Mouse (Mus musculus): Measurements from ENCODE around the gene Serpinb1a. TPM values are rescaled to one million over a fixed set of nuclear protein-coding genes. Genes with fewer than 3 reads are reported as not detected.
A peak's percentile ranks its signal among the peaks of the same experiment; 100 is the strongest.
"Not testable (repeated sequence)": the region's sequence is repeated elsewhere in the genome, so short reads cannot be mapped to it uniquely, and the experiment has no call there.

Serpinb1a gene
- polyA plus RNA-seq (2016; fragmentation: Nextera tagmentation; extraction: Ambion mirVana) = 2.3 and 2.6 TPM in 2 replicates

GRCm38 (mm10) chr13:32850668-32851404, at the start of gene Serpinb1a:
Gene Serpinb1a, minus strand, starts transcription at chr13:32851185.
- DNase-seq (ENCODE audit: low spot score) = no peak
- H3K9me3 ChIP-seq = no peaks in the 10 kb centered on the region
- no peak within 1 kb of the TSS for H3K4me3 ChIP-seq
- H3K27me3 ChIP-seq (ENCODE audit: insufficient read depth, poor library complexity, severe bottlenecking) = no peaks in the 10 kb centered on the region
- 61% methylated on average over 10 of the region's 10 CpGs for WGBS
- H3K4me1 ChIP-seq = peaks cover 7% of the 10 kb centered on the region; the same call in 1 of the 2 replicates
- H3K27ac ChIP-seq = no peak within 1 kb of the TSS
- no peaks in the 10 kb centered on the region for H3K36me3 ChIP-seq

- Histone ChIP-seq H3K4me3 (no peak overlapping the region), H3K27me3 (ENCODE audit: insufficient read depth, poor library complexity, severe bottlenecking) (no peaks in the 10 kb centered on the region), H3K27ac (no peak overlapping the region), H3K4me1 (peaks cover 6% of the 10 kb centered on the region; the same call in 1 of the 2 replicates), H3K9me3 (no peaks in the 10 kb centered on the region), H3K36me3 (no peaks in the 10 kb centered on the region)
- DNase-seq (ENCODE audit: low spot score) = no peak
- 19% methylated on average over 2 of the region's 2 CpGs for WGBS
Measured at GRCm38 (mm10) chr13:32900639-32901038, 49.7 kb upstream of the Serpinb1a start.

GRCm38 (mm10) chr13:32899114-32899513, 48.1 kb upstream of the Serpinb1a start:
- not testable (repeated sequence) for H3K4me3 ChIP-seq; DNase-seq (ENCODE audit: low spot score); H3K4me1 ChIP-seq; H3K27me3 ChIP-seq (ENCODE audit: insufficient read depth, poor library complexity, severe bottlenecking); H3K9me3 ChIP-seq; H3K27ac ChIP-seq; H3K36me3 ChIP-seq
- WGBS = 95% methylated on average over 2 of the region's 2 CpGs

GRCm38 (mm10) chr13:32898111-32898510, 47.1 kb upstream of the Serpinb1a start, which contains the start of gene Serpinb1c:
Gene Serpinb1c, minus strand, starts transcription at chr13:32898211.
- Histone ChIP-seq H3K4me1 (no peaks in the 10 kb centered on the region), H3K9me3 (no peaks in the 10 kb centered on the region), H3K27me3 (ENCODE audit: insufficient read depth, poor library complexity, severe bottlenecking) (no peaks in the 10 kb centered on the region), H3K4me3 (no peak within 1 kb of the TSS), H3K27ac (no peak within 1 kb of the TSS), H3K36me3 (no peaks in the 10 kb centered on the region)
- DNase-seq (ENCODE audit: low spot score) = no peak
- 82% methylated on average over 2 of the region's 2 CpGs for WGBS

- Histone ChIP-seq H3K9me3 (no peaks in the 10 kb centered on the region), H3K4me3 (no peak overlapping the region), H3K27ac (no peak overlapping the region), H3K4me1 (no peaks in the 10 kb centered on the region), H3K27me3 (ENCODE audit: insufficient read depth, poor library complexity, severe bottlenecking) (no peaks in the 10 kb centered on the region), H3K36me3 (no peaks in the 10 kb centered on the region)
- 75% methylated on average over 4 of the region's 4 CpGs for WGBS
- DNase-seq (ENCODE audit: low spot score) = no peak
Measured at GRCm38 (mm10) chr13:32896931-32897330, 45.9 kb upstream of the Serpinb1a start.

- no peaks in the 10 kb centered on the region for H3K4me1 ChIP-seq
- no peaks in the 10 kb centered on the region for H3K27me3 ChIP-seq (ENCODE audit: insufficient read depth, poor library complexity, severe bottlenecking)
- H3K4me3 ChIP-seq = no peak overlapping the region
- H3K27ac ChIP-seq = no peak overlapping the region
- DNase-seq (ENCODE audit: low spot score) = no peak
- H3K9me3 ChIP-seq = no peaks in the 10 kb centered on the region
- H3K36me3 ChIP-seq = no peaks in the 10 kb centered on the region
Measured at GRCm38 (mm10) chr13:32884755-32885154, 33.8 kb upstream of the Serpinb1a start.

- DNase-seq (ENCODE audit: low spot score) = no peak
- no peaks in the 10 kb centered on the region for H3K27me3 ChIP-seq (ENCODE audit: insufficient read depth, poor library complexity, severe bottlenecking)
- no peaks in the 10 kb centered on the region for H3K4me1 ChIP-seq
- no peak overlapping the region for H3K27ac ChIP-seq
- whole genome bisulfite sequencing = 67% methylated on average over 1 of the region's 1 CpGs
- H3K36me3 ChIP-seq = no peaks in the 10 kb centered on the region
- no peaks in the 10 kb centered on the region for H3K9me3 ChIP-seq
- H3K4me3 ChIP-seq = no peak overlapping the region
Measured at GRCm38 (mm10) chr13:32873862-32874261, 22.9 kb upstream of the Serpinb1a start.

GRCm38 (mm10) chr13:32868843-32869242, 17.9 kb upstream of the Serpinb1a start:
- no peak overlapping the region for H3K4me3 ChIP-seq
- H3K36me3 ChIP-seq = no peaks in the 10 kb centered on the region
- WGBS = 63% methylated on average over 5 of the region's 5 CpGs
- no peak overlapping the region for H3K27ac ChIP-seq
- H3K4me1 ChIP-seq = no peaks in the 10 kb centered on the region
- DNase-seq (ENCODE audit: low spot score) = no peak
- no peaks in the 10 kb centered on the region for H3K27me3 ChIP-seq (ENCODE audit: insufficient read depth, poor library complexity, severe bottlenecking)
- H3K9me3 ChIP-seq = no peaks in the 10 kb centered on the region

- not testable (repeated sequence) for H3K4me3 ChIP-seq; H3K27me3 ChIP-seq (ENCODE audit: insufficient read depth, poor library complexity, severe bottlenecking); H3K27ac ChIP-seq; H3K9me3 ChIP-seq; H3K4me1 ChIP-seq; DNase-seq (ENCODE audit: low spot score); H3K36me3 ChIP-seq
- 83% methylated on average over 4 of the region's 4 CpGs for WGBS
Measured at GRCm38 (mm10) chr13:32868233-32868632, 17.2 kb upstream of the Serpinb1a start.

GRCm38 (mm10) chr13:32867030-32867429, 16.0 kb upstream of the Serpinb1a start:
- no peaks in the 10 kb centered on the region for H3K27me3 ChIP-seq (ENCODE audit: insufficient read depth, poor library complexity, severe bottlenecking)
- no peak overlapping the region for H3K4me3 ChIP-seq
- no peak for DNase-seq (ENCODE audit: low spot score)
- no peaks in the 10 kb centered on the region for H3K36me3 ChIP-seq
- H3K4me1 ChIP-seq = no peaks in the 10 kb centered on the region
- H3K9me3 ChIP-seq = no peaks in the 10 kb centered on the region
- H3K27ac ChIP-seq = no peak overlapping the region
- 63% methylated on average over 2 of the region's 2 CpGs for WGBS

GRCm38 (mm10) chr13:32866484-32866883, 15.5 kb upstream of the Serpinb1a start:
- Histone ChIP-seq H3K9me3 (no peaks in the 10 kb centered on the region), H3K27ac (no peak overlapping the region), H3K27me3 (ENCODE audit: insufficient read depth, poor library complexity, severe bottlenecking) (no peaks in the 10 kb centered on the region), H3K4me3 (no peak overlapping the region), H3K36me3 (no peaks in the 10 kb centered on the region), H3K4me1 (0 out of 2 replicates have a peak, but pooled peaks cover 4% of the 10 kb centered on the region)
- WGBS = 7% methylated on average over 9 of the region's 9 CpGs
- DNase-seq (ENCODE audit: low spot score) = peak; percentile 85

GRCm38 (mm10) chr13:32865591-32865990, 14.6 kb upstream of the Serpinb1a start:
- 56% methylated on average over 2 of the region's 2 CpGs for WGBS
- DNase-seq (ENCODE audit: low spot score) = no peak
- Histone ChIP-seq H3K9me3 (no peaks in the 10 kb centered on the region), H3K27ac (no peak overlapping the region), H3K36me3 (no peaks in the 10 kb centered on the region), H3K4me3 (no peak overlapping the region), H3K4me1 (0 out of 2 replicates have a peak, but pooled peaks cover 5% of the 10 kb centered on the region), H3K27me3 (ENCODE audit: insufficient read depth, poor library complexity, severe bottlenecking) (no peaks in the 10 kb centered on the region)

- not testable (repeated sequence) for H3K4me3 ChIP-seq; H3K4me1 ChIP-seq; DNase-seq (ENCODE audit: low spot score); H3K27me3 ChIP-seq (ENCODE audit: insufficient read depth, poor library complexity, severe bottlenecking); H3K36me3 ChIP-seq; H3K9me3 ChIP-seq; H3K27ac ChIP-seq
- 82% methylated on average over 3 of the region's 3 CpGs for WGBS
Measured at GRCm38 (mm10) chr13:32864529-32864928, 13.5 kb upstream of the Serpinb1a start.

- DNase-seq (ENCODE audit: low spot score) = no peak
- no peak overlapping the region for H3K4me3 ChIP-seq
- H3K9me3 ChIP-seq = no peaks in the 10 kb centered on the region
- no peaks in the 10 kb centered on the region for H3K27me3 ChIP-seq (ENCODE audit: insufficient read depth, poor library complexity, severe bottlenecking)
- 0 out of 2 replicates have a peak, but pooled peaks cover 5% of the 10 kb centered on the region for H3K4me1 ChIP-seq
- H3K36me3 ChIP-seq = no peaks in the 10 kb centered on the region
- no peak overlapping the region for H3K27ac ChIP-seq
Measured at GRCm38 (mm10) chr13:32863456-32863855, 12.5 kb upstream of the Serpinb1a start.
